10 mouse cellular contexts compared by ENCODE assay signal in the genomic region with DNA sequence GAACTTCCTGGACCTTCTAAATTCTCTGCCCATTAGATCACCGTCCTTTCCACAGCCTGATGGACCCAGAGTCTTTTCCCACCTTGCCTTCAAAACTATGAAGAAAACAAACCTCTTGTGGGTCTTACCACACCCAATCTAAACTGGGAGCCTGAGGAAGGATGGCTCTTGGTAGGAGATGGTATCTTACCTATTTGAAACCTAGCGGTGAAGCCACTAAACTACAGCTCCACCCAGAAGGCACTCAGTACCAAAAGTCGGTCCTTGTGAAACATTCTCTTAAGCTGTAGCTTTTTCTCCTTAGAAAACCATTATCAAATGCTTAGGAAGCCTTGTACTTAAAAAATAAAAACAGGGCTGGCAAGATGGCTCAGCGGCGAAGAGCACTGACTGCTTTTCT. TPM values are rescaled to one million over a fixed set of nuclear protein-coding genes. Genes with fewer than 3 reads are reported as not detected.
DNase-seq lines count a peak whose midpoint lies in the region; ATAC-seq and TF ChIP-seq lines count a peak whose summit lies in the region.
"Had no signal": no experiment of that assay in that cellular context is flagged by ENCODE, and none has a peak within 500 bp of the region (broad histone marks: within the 10 kb centered on the region; RNA-seq: fewer than 3 reads in every experiment).

No protein-coding gene starts in this region.

- no peak for TF ChIP-seq POLR2A in lung, adult 2 months (IDR thresholded peaks at IDR 0.05; ENCODE audit: borderline replicate concordance, extremely low read depth, low read depth, low read length)

- H3K36me3 ChIP-seq in lung, embryonic 14.5 days (ENCODE audit: insufficient read depth): peaks cover 28% of the 10 kb centered on the region
- peaks cover 33% of the 10 kb centered on the region for H3K36me3 ChIP-seq in embryonic facial prominence, embryonic 13.5 days
- peaks cover 11% of the 10 kb centered on the region for H3K36me3 ChIP-seq in midbrain, embryonic 14.5 days (ENCODE audit: control insufficient read depth, insufficient read depth, low read length)

- peak overlapping the region; percentile 71; the same call in 1 of the 2 replicates for H3K4me3 ChIP-seq in lung, embryonic 14.5 days (ENCODE audit: low read depth, low read length)
- no peak overlapping the region for H3K4me3 ChIP-seq in lung, adult 2 months (replicated peaks; ENCODE audit: extremely low read depth, low read depth, low read length)
- H3K4me3 ChIP-seq in embryonic facial prominence, embryonic 13.5 days: 0 out of 2 replicates have a peak overlapping the region, but pooled peaks have one; percentile 61
- no peak overlapping the region for H3K4me3 ChIP-seq in midbrain, embryonic 14.5 days (replicated peaks; ENCODE audit: low read depth, low read length)
- no peak overlapping the region for H3K4me3 ChIP-seq in left cerebral cortex, adult 2 months

- H3K4me1 ChIP-seq in lung, embryonic 14.5 days (ENCODE audit: insufficient read depth): peaks cover 8% of the 10 kb centered on the region; the same call in 1 of the 2 replicates
- H3K4me1 ChIP-seq in lung, adult 2 months (ENCODE audit: control insufficient read depth, insufficient read depth, low read length): peaks cover 21% of the 10 kb centered on the region
- peaks cover 45% of the 10 kb centered on the region for H3K4me1 ChIP-seq in embryonic facial prominence, embryonic 13.5 days
- peaks cover 36% of the 10 kb centered on the region for H3K4me1 ChIP-seq in midbrain, embryonic 14.5 days (ENCODE audit: control insufficient read depth, insufficient read depth, low read length)

- no peak overlapping the region for H3K9ac ChIP-seq in lung, embryonic 14.5 days
- no peak overlapping the region for H3K9ac ChIP-seq in embryonic facial prominence, embryonic 13.5 days
- H3K9ac ChIP-seq in midbrain, embryonic 14.5 days (replicated peaks; ENCODE audit: low read length): no peak overlapping the region

- TF ChIP-seq CTCF in lung, embryonic 14.5 days (IDR thresholded peaks at IDR 0.05; ENCODE audit: low read depth): no peak
- TF ChIP-seq CTCF in lung, adult 2 months (IDR thresholded peaks at IDR 0.05; ENCODE audit: insufficient read depth, low read length): no peak
- TF ChIP-seq CTCF in left cerebral cortex, adult 2 months (IDR thresholded peaks at IDR 0.05): no peak

- H3K4me2 ChIP-seq in lung, embryonic 14.5 days: peak overlapping the region; percentile 88
- peak overlapping the region; percentile 75; the same call in 1 of the 2 replicates for H3K4me2 ChIP-seq in embryonic facial prominence, embryonic 13.5 days
- peak overlapping the region; percentile 83 for H3K4me2 ChIP-seq in midbrain, embryonic 14.5 days (ENCODE audit: low read length)

- no peak for ATAC-seq in lung, embryonic 14.5 days (ENCODE audit: insufficient read depth)
- no peak for ATAC-seq in embryonic facial prominence, embryonic 13.5 days (ENCODE audit: insufficient number of reproducible peaks, insufficient read depth, low FRiP score, low TSS enrichment, low read depth)
- no peak for ATAC-seq in midbrain, embryonic 14.5 days (ENCODE audit: low FRiP score, low TSS enrichment)

- H3K27ac ChIP-seq in lung, embryonic 14.5 days (ENCODE audit: low read depth): no peak overlapping the region
- no peak overlapping the region for H3K27ac ChIP-seq in embryonic facial prominence, embryonic 13.5 days
- no peak overlapping the region for H3K27ac ChIP-seq in midbrain, embryonic 14.5 days (replicated peaks; ENCODE audit: low read depth, low read length)
- no peak overlapping the region for H3K27ac ChIP-seq in left cerebral cortex, adult 2 months

- H3K27me3 ChIP-seq in lung, embryonic 14.5 days (ENCODE audit: insufficient read depth, low read length): no peaks in the 10 kb centered on the region
- no peaks in the 10 kb centered on the region for H3K27me3 ChIP-seq in embryonic facial prominence, embryonic 13.5 days
- H3K27me3 ChIP-seq in midbrain, embryonic 14.5 days (ENCODE audit: control insufficient read depth, insufficient read depth, low read length): no peaks in the 10 kb centered on the region

- intact Hi-C loops in left cerebral cortex, adult 2 months (cut with DNase I): no loop called here

- DNase-seq in lung, embryonic 14.5 days: no peak
- DNase-seq in lung, adult 2 months: no peak
- peak; percentile 79 for DNase-seq in induced T-regulatory cell, adult 2 months (ENCODE audit: low read depth)
- no peak for DNase-seq in midbrain, embryonic 14.5 days
- no peak for DNase-seq in gastrocnemius, postnatal 4 days (ENCODE audit: low spot score in 2 of 2)
- no peak for DNase-seq in left cerebral cortex, adult 2 months (ENCODE audit: extremely low spot score in 1 of 2, low spot score in 2 of 2)
- DNase-seq in right cerebral cortex, postnatal 10 days (ENCODE audit: low spot score in 2 of 2): no peak
- DNase-seq: kidney, postnatal 10 days; right cerebral cortex, adult 18-20 months had no signal

- 90% methylated on average over 5 of the region's 5 CpGs for WGBS in lung, embryonic 14.5 days
- 85% methylated on average over 5 of the region's 5 CpGs for WGBS in lung, adult 2 months
- 95% methylated on average over 5 of the region's 5 CpGs for WGBS in embryonic facial prominence, embryonic 13.5 days
- WGBS in midbrain, embryonic 14.5 days: 95% methylated on average over 5 of the region's 5 CpGs

- H3K9me3 ChIP-seq in lung, embryonic 14.5 days (ENCODE audit: low read depth, low read length): no peaks in the 10 kb centered on the region
- H3K9me3 ChIP-seq in embryonic facial prominence, embryonic 13.5 days: no peaks in the 10 kb centered on the region
- H3K9me3 ChIP-seq in midbrain, embryonic 14.5 days (ENCODE audit: control insufficient read depth, low read length): no peaks in the 10 kb centered on the region

RNA-seq across cellular contexts. Expression of gene Spef1, which starts 1.2 kb away (rescaled TPM):
- polyA plus RNA-seq in lung, embryonic 14.5 days (2014; fragmentation: Nextera tagmentation; extraction: Ambion mirVana): 4.4 and 5.7 TPM in 2 replicates
- 16.6 and 19.2 TPM in 2 replicates for polyA plus RNA-seq in lung, adult 2 months (2012; rRNA removed)
- 4.4 and 5.1 TPM in 2 replicates for polyA plus RNA-seq in embryonic facial prominence, embryonic 13.5 days (2015; fragmentation: Nextera tagmentation; extraction: Ambion mirVana)
- 11.3 and 14.1 TPM in 2 replicates for polyA plus RNA-seq in midbrain, embryonic 14.5 days (2014; fragmentation: Nextera tagmentation; extraction: Ambion mirVana)
- 1 to 10 TPM; 5.8 to 6.6 TPM for total RNA-seq in gastrocnemius, postnatal 4 days (2021)
- total RNA-seq in left cerebral cortex, adult 2 months (2021): 10 to 100 TPM; 10.9 to 11.0 TPM

RNA-seq across cellular contexts. Expression of gene Cdc25b, which starts 1.6 kb away (rescaled TPM):
- polyA plus RNA-seq in lung, embryonic 14.5 days (2014; fragmentation: Nextera tagmentation; extraction: Ambion mirVana): 54.6 and 59.6 TPM in 2 replicates
- polyA plus RNA-seq in lung, adult 2 months (2012; rRNA removed): 34.5 and 39.1 TPM in 2 replicates
- 53.8 and 57.5 TPM in 2 replicates for polyA plus RNA-seq in embryonic facial prominence, embryonic 13.5 days (2015; fragmentation: Nextera tagmentation; extraction: Ambion mirVana)
- 16.4 and 31.5 TPM in 2 replicates for polyA plus RNA-seq in midbrain, embryonic 14.5 days (2014; fragmentation: Nextera tagmentation; extraction: Ambion mirVana)
- total RNA-seq in gastrocnemius, postnatal 4 days (2021): 10 to 100 TPM; 18.0 to 22.4 TPM
- total RNA-seq in left cerebral cortex, adult 2 months (2021): 10 to 100 TPM; 19.8 to 22.2 TPM

RNA-seq across cellular contexts. Expression of gene Cenpb, which starts 8.4 kb away (rescaled TPM):
- polyA plus RNA-seq in lung, embryonic 14.5 days (2014; fragmentation: Nextera tagmentation; extraction: Ambion mirVana): 9.3 and 9.7 TPM in 2 replicates
- 131 and 138 TPM in 2 replicates for polyA plus RNA-seq in lung, adult 2 months (2012; rRNA removed)
- polyA plus RNA-seq in embryonic facial prominence, embryonic 13.5 days (2015; fragmentation: Nextera tagmentation; extraction: Ambion mirVana): 12.3 and 12.4 TPM in 2 replicates
- 11.1 TPM in 2 replicates for polyA plus RNA-seq in midbrain, embryonic 14.5 days (2014; fragmentation: Nextera tagmentation; extraction: Ambion mirVana)
- total RNA-seq in gastrocnemius, postnatal 4 days (2021): 10 to 100 TPM; 63.8 to 70.1 TPM
- 10 to 100 TPM; 65.3 to 69.8 TPM for total RNA-seq in left cerebral cortex, adult 2 months (2021)

RNA-seq across cellular contexts. Expression of gene Ap5s1, which starts 18.6 kb away (rescaled TPM):
- polyA plus RNA-seq in lung, embryonic 14.5 days (2014; fragmentation: Nextera tagmentation; extraction: Ambion mirVana): 24.5 and 25.5 TPM in 2 replicates
- polyA plus RNA-seq in lung, adult 2 months (2012; rRNA removed): 44.5 and 46.4 TPM in 2 replicates
- polyA plus RNA-seq in embryonic facial prominence, embryonic 13.5 days (2015; fragmentation: Nextera tagmentation; extraction: Ambion mirVana): 26.4 and 28.5 TPM in 2 replicates
- polyA plus RNA-seq in midbrain, embryonic 14.5 days (2014; fragmentation: Nextera tagmentation; extraction: Ambion mirVana): 32.5 and 34.3 TPM in 2 replicates
- total RNA-seq in gastrocnemius, postnatal 4 days (2021): 10 to 100 TPM; 17.4 to 21.7 TPM
- total RNA-seq in left cerebral cortex, adult 2 months (2021): 10 to 100 TPM; 21.7 to 28.7 TPM

RNA-seq across cellular contexts. Expression of gene 1700037H04Rik, which starts 28.4 kb away (rescaled TPM):
- polyA plus RNA-seq in lung, embryonic 14.5 days (2014; fragmentation: Nextera tagmentation; extraction: Ambion mirVana): 70.6 and 76.1 TPM in 2 replicates
- 67.6 and 76.4 TPM in 2 replicates for polyA plus RNA-seq in lung, adult 2 months (2012; rRNA removed)
- polyA plus RNA-seq in embryonic facial prominence, embryonic 13.5 days (2015; fragmentation: Nextera tagmentation; extraction: Ambion mirVana): 67.5 and 71.4 TPM in 2 replicates
- polyA plus RNA-seq in midbrain, embryonic 14.5 days (2014; fragmentation: Nextera tagmentation; extraction: Ambion mirVana): 76.4 and 85.7 TPM in 2 replicates
- 10 to 100 TPM; 11.7 to 14.5 TPM for total RNA-seq in gastrocnemius, postnatal 4 days (2021)
- total RNA-seq in left cerebral cortex, adult 2 months (2021): 10 to 100 TPM; 63.7 to 76.7 TPM

Comparison
In these comparisons a context has a peak if more than half of its experiments do, and no peak if none do; other contexts are left out.
1. H3K4me3 ChIP-seq: peak in lung, embryonic 14.5 days (single experiment) and embryonic facial prominence, embryonic 13.5 days (single experiment); none in lung, adult 2 months (single experiment), midbrain, embryonic 14.5 days (single experiment) and left cerebral cortex, adult 2 months (single experiment).
2. Peak in every context shown above with its lines, with median percentiles within 50 percentile points of each other: H3K4me2 ChIP-seq.